Mouse (Mus musculus) forebrain, embryonic 14.5 days (tissue): ENCODE measurements around the gene Zfp961. TPM values are rescaled to one million over a fixed set of nuclear protein-coding genes. Genes with fewer than 3 reads are reported as not detected.
"Not testable (repeated sequence)": the region's sequence is repeated elsewhere in the genome, so short reads cannot be mapped to it uniquely, and the experiment has no call there.

Source experiments
- ATAC-seq: fragments of 200-750 bp; cut with Nextera tagmentation; 2 replicates; pipeline ENCODE4 v1.8.0; 2017; ENCODE audit warnings: mild to moderate bottlenecking, moderate library complexity
- DNase-seq: peaks from one replicate; pipeline ENCODE4 v3.0.0-alpha.2; 2015; ENCODE audit warnings: low spot score
- H3K27ac ChIP-seq: fragments of 300-500 bp; sonication (generic); 2 replicates; pipeline ENCODE4 v1.5.1; 2014; ENCODE audit warnings: low read depth, mild to moderate bottlenecking, control low read depth, low read length, moderate library complexity
- H3K27me3 ChIP-seq: fragments of 300-500 bp; sonication (generic); replicated peaks from 2 replicates; pipeline ENCODE4 v1.6.1; 2014; ENCODE audit warnings: low read length, control low read depth, mixed read lengths; ENCODE audit not compliant: control insufficient read depth, insufficient read depth
- H3K36me3 ChIP-seq: fragments of 300-500 bp; sonication (generic); 2 replicates; pipeline ENCODE4 v1.6.1; 2014; ENCODE audit warnings: low read length, control low read depth; ENCODE audit not compliant: control insufficient read depth, insufficient read depth
- H3K4me1 ChIP-seq: fragments of 300-500 bp; sonication (generic); 2 replicates; pipeline ENCODE4 v1.6.1; 2014; ENCODE audit warnings: antibody characterized with exemption, low read length, control low read depth; ENCODE audit not compliant: control insufficient read depth, insufficient read depth
- H3K4me2 ChIP-seq: fragments of 300-500 bp; sonication (generic); 2 replicates; pipeline ENCODE4 v1.6.1; 2014; ENCODE audit warnings: mild to moderate bottlenecking, control low read depth, low read length
- H3K4me3 ChIP-seq: fragments of 300-500 bp; sonication (generic); 2 replicates; pipeline ENCODE4 v1.5.1; 2014; ENCODE audit warnings: low read depth, low read length, control low read depth
- H3K9ac ChIP-seq: fragments of 300-500 bp; sonication (generic); 2 replicates; pipeline ENCODE4 v1.6.1; 2014; ENCODE audit warnings: mild to moderate bottlenecking, low read length, control low read depth, moderate library complexity
- H3K9me3 ChIP-seq: fragments of 300-500 bp; sonication (generic); replicated peaks from 2 replicates; pipeline ENCODE4 v1.6.1; 2016; ENCODE audit warnings: low read length, control low read depth, mixed read lengths; ENCODE audit not compliant: control insufficient read depth
- whole genome bisulfite sequencing: fragments of 180-500 bp; shearing (Covaris S2); extraction: QIAGEN DNeasy Blood & Tissue Kit; methylation state at CpG from one replicate; pipeline ENCODE4 v1.1.7; 2014; 5-methylcytosine and 5-hydroxymethylcytosine counted together
- polyA plus RNA-seq: library from polyadenylated mRNA; unstranded; fragments of >200 nt; fragmentation: Nextera tagmentation; extraction: Ambion mirVana; gene quantifications from 2 replicates; pipeline ENCODE4 v1.2.1, GENCODE M21; 2014

The Zfp961 gene
- 26.2 and 27.8 TPM in 2 replicates for polyA plus RNA-seq

DNA sequence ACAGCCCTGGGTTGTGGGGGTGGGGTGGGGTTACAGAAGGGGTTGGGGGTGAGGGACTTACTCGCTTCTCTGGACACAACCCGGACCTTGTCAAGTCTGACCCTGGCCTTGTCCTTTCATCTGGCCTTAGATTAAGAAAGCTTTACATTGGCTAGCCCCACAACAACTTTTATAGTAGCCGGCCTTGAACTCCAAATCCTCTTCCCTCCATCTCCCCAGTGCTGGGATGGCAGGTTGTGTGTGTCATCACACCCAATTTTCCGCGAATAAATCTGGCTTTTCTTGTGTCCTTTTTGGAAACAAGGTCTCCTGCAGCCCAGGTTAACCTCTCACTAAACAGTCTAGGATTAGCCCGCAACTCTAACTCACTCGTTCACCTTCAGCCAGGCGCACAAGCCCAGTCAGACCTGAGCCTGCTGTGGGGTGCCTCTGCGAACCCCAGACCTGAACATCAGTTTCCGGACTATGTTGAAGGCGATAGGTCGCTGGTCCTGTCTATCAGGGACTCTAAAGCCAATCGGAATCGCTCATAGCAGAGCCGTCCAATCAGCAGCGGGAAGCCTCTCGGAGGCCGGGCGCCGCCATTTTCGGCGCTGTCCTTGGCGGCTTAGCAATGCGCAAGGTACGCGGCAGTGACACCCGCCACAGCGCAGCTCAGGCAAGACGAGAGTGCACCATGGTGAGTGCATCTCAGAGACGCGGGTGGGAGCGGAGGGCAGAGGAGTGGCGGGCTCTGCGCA lies at the start of gene Zfp961:
Gene Zfp961 (plus strand): TSS at position 557 of the 740 bp plus-strand sequence.
- Histone ChIP-seq H3K4me2 (peak within 1 kb of the TSS; percentile 69), H3K4me1 (peaks cover 11% of the 10 kb centered on the region), H3K9me3 (peaks cover 6% of the 10 kb centered on the region), H3K36me3 (no peaks in the 10 kb centered on the region), H3K27me3 (no peaks in the 10 kb centered on the region), H3K27ac (peak within 1 kb of the TSS; percentile 88), H3K4me3 (peak within 1 kb of the TSS; percentile 65), H3K9ac (peak within 1 kb of the TSS; percentile 84)
- DNase-seq, result peak; percentile 99
- ATAC-seq, result peak; percentile 100
- 4% methylated on average over 34 of the region's 34 CpGs for WGBS

DNA sequence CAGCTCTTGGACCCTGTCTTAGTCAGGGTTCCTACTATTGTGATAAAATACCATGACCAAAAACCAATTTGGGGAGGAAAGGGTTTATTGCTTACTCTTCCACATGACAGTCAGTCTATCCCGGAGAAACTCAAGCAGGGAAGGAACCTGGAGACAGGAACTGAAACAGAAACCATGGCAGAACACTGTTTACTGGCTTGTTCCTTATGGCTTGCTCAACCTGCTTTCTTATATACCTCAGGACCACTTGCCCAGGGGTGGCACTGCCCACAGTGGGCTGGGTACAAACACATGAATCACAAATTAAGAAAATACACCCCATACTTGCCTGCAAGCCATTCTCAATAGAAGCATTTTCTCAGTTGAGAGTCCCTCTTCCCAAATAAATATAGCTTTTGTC lies 47.8 kb upstream of the Zfp961 start:
- H3K4me1 ChIP-seq, H3K9me3 ChIP-seq, DNase-seq, H3K4me2 ChIP-seq, H3K4me3 ChIP-seq, H3K36me3 ChIP-seq, H3K27me3 ChIP-seq, H3K27ac ChIP-seq, H3K9ac ChIP-seq, ATAC-seq: not testable (repeated sequence)
- 75% methylated on average over 1 of the region's 1 CpGs for WGBS

DNA sequence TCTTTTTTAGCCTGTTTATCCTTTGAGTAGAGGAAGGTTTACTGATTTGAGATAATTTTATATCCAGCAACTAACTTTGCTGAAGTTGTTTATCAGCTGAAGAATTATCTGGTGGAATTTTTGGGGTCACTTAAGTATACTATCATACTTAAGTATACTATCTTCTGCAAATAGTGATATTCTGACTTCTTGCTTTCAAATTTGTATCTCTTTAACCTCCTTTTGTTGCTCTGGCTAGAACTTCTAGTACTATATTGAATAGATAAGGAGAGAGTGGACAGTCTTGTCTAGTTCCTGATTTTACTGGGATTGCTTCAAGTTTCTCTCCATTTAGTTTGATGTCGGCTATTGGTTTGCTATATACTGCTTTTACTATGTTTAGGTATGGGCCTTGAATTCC lies 44.0 kb upstream of the Zfp961 start:
- DNase-seq (no peak), ATAC-seq (no peak)
- H3K36me3 ChIP-seq, result no peaks in the 10 kb centered on the region
- H3K9ac ChIP-seq, result no peak overlapping the region
- WGBS, result 91% methylated on average over 1 of the region's 1 CpGs
- H3K27me3 ChIP-seq, result no peaks in the 10 kb centered on the region
- no peak overlapping the region for H3K4me2 ChIP-seq
- no peaks in the 10 kb centered on the region for H3K9me3 ChIP-seq
- no peak overlapping the region for H3K4me3 ChIP-seq
- no peak overlapping the region for H3K27ac ChIP-seq
- no peaks in the 10 kb centered on the region for H3K4me1 ChIP-seq

DNA sequence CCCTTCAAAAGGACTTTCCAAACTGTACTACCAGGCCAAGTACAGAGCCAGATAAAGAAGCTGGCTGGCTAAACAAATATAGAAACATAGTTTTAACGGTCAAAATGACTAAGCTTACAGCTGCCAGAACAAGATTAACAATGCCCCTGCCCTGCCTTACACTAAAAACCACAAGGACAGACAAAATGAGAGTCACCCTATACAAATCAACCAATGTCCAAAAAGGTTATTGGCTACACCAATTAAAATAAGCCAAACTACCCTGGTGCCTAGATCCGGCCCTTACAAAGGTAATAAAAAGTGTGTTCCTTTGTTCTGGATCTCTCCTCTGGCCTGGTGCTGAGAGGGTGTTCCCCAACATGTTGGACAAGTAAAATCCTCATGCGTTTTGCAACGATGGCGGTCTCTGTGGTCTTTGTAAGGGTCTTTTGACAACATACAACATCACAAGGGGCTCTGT lies 43.0 kb upstream of the Zfp961 start:
- Histone ChIP-seq H3K36me3 (no peaks in the 10 kb centered on the region), H3K27ac (peak overlapping the region; percentile 98), H3K4me3 (peak overlapping the region; percentile 75), H3K9ac (no peak overlapping the region), H3K27me3 (no peaks in the 10 kb centered on the region), H3K9me3 (no peaks in the 10 kb centered on the region), H3K4me2 (peak overlapping the region; percentile 53), H3K4me1 (no peaks in the 10 kb centered on the region)
- DNase-seq (no peak), ATAC-seq (no peak)
- WGBS, result 97% methylated on average over 5 of the region's 5 CpGs

GRCm38 (mm10) chr8:71908309-71909261 lies 42.3 kb upstream of the Zfp961 start, which contains the start of the genes Zfp882 and Zfp617:
TSS of gene Zfp882 (plus strand) at chr8:71908608.
TSS of gene Zfp617 (plus strand) at chr8:71908635.
- DNase-seq, result peak; percentile 93
- Histone ChIP-seq H3K36me3 (peaks cover 3% of the 10 kb centered on the region; the same call in 1 of the 2 replicates), H3K4me1 (no peaks in the 10 kb centered on the region), H3K9ac (peak within 1 kb of the TSS; percentile 95), H3K27me3 (no peaks in the 10 kb centered on the region), H3K9me3 (no peaks in the 10 kb centered on the region), H3K4me3 (peak within 1 kb of the TSS; percentile 75), H3K4me2 (peak within 1 kb of the TSS; percentile 53), H3K27ac (peak within 1 kb of the TSS; percentile 98)
- 5% methylated on average over 47 of the region's 47 CpGs for WGBS
- ATAC-seq, result peak; percentile 95

DNA sequence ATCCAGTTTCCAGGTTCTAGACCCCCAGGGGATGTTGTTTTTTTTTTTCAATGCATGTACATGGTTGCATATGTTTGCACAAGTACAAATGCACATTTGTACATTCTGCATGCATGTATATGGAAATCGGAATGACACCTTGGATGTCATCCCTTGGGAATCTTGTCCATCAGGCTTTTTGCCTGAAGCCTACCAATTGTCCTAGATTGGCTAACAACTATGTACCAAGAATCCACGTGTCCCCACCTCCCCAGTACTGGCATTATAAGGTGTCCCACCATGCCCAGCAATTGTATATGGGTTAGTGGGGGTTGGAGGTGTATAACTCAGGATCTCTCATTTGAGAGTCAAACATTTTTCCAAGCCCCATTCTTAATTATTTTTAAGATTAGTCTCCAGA lies 38.6 kb upstream of the Zfp961 start:
- H3K4me2 ChIP-seq, result no peak overlapping the region
- H3K36me3 ChIP-seq, result peaks cover 26% of the 10 kb centered on the region
- WGBS, result 86% methylated on average over 2 of the region's 2 CpGs
- H3K9me3 ChIP-seq, result no peaks in the 10 kb centered on the region
- DNase-seq (no peak), ATAC-seq (no peak)
- H3K27me3 ChIP-seq, result no peaks in the 10 kb centered on the region
- H3K4me3 ChIP-seq, result no peak overlapping the region
- no peaks in the 10 kb centered on the region for H3K4me1 ChIP-seq
- no peak overlapping the region for H3K27ac ChIP-seq
- H3K9ac ChIP-seq, result no peak overlapping the region

DNA sequence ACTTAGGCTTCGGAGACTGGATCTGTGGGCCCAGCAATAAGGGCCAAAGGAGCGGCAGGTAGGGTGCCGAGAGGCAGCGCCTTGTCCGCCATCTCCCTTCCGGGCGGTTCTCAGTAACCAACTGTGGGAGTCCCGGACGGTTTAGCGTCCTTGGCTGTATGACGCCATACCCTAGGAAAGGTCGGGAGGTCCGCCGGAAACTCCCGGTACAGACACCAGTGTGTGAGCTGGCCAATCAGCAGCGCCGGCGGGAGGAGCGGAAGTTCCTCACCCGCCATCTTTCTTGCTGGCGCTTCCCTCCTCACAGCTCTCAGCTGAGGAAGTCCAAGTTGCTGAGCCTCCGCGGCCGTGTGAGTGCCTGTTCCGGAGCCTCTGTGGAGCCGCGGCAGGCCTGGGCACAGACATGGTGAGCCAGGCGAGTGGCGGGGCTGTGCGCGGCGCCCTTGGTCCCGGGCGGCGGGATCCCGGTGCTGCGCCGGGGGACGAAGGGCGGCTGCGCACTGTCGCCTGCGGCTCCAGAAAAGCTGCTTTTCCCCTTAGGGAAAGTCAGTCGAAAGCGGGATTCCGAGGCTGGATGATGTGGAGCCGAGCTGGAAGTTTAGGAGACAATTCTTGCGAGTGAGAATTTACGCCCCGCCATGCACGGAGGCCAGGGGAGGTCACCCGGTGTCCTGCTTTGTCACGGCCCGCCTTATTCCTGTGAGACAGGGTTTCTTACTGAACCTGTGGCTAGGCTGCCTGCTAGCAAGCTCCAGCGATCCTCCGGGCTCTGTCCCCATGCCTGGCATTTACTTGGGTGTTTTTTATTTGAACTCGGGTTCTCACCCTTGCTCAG lies 28.1 kb upstream of the Zfp961 start:
- Histone ChIP-seq H3K9me3 (no peaks in the 10 kb centered on the region), H3K4me2 (peak overlapping the region; percentile 76), H3K4me1 (peaks cover 11% of the 10 kb centered on the region), H3K27ac (peak overlapping the region; percentile 95), H3K36me3 (no peaks in the 10 kb centered on the region; the same call in 1 of the 2 replicates), H3K9ac (peak overlapping the region; percentile 90), H3K27me3 (no peaks in the 10 kb centered on the region), H3K4me3 (peak overlapping the region; percentile 79)
- WGBS, result under 1% methylated on average over 57 of the region's 57 CpGs
- ATAC-seq (peak; percentile 99), DNase-seq (peak; percentile 97)

- no peak overlapping the region for H3K4me3 ChIP-seq
- WGBS, result 97% methylated on average over 5 of the region's 5 CpGs
- H3K27me3 ChIP-seq, result no peaks in the 10 kb centered on the region
- H3K9me3 ChIP-seq, result no peaks in the 10 kb centered on the region
- H3K9ac ChIP-seq, result no peak overlapping the region
- no peak overlapping the region for H3K4me2 ChIP-seq
- H3K4me1 ChIP-seq, result peaks cover 11% of the 10 kb centered on the region
- DNase-seq (no peak), ATAC-seq (no peak)
- H3K27ac ChIP-seq, result no peak overlapping the region
- H3K36me3 ChIP-seq, result peaks cover 19% of the 10 kb centered on the region
Observed at GRCm38 (mm10) chr8:71925791-71926190, 25.0 kb upstream of the Zfp961 start.
